10 mouse cellular contexts compared by ENCODE assay signal in genomic region chr7:27180036-27180435, GRCm38 (mm10). TPM values are rescaled to one million over a fixed set of nuclear protein-coding genes. Genes with fewer than 3 reads are reported as not detected.
DNase-seq lines count a peak whose midpoint lies in the region; ATAC-seq and TF ChIP-seq lines count a peak whose summit lies in the region.
"Had no signal": no experiment of that assay in that cellular context is flagged by ENCODE, and none has a peak within 500 bp of the region (broad histone marks: within the 10 kb centered on the region; RNA-seq: fewer than 3 reads in every experiment).

No protein-coding gene starts in this region.

- H3K4me2 ChIP-seq in heart, embryonic 16.5 days (ENCODE audit: low read depth, low read length), result no peak overlapping the region
- H3K4me2 ChIP-seq in liver, embryonic 12.5 days, result no peak overlapping the region
- H3K4me2 ChIP-seq in stomach, embryonic 15.5 days, result no peak overlapping the region

- H3K9ac ChIP-seq in ES-Bruce4 (ENCODE audit: low read depth, poor library complexity, severe bottlenecking), result peak overlapping the region; percentile 61; the same call in 1 of the 2 replicates
- no peak overlapping the region for H3K9ac ChIP-seq in heart, embryonic 16.5 days (ENCODE audit: low read length)
- H3K9ac ChIP-seq in liver, embryonic 12.5 days, result no peak overlapping the region
- H3K9ac ChIP-seq in stomach, embryonic 15.5 days, result no peak overlapping the region

- TF ChIP-seq EP300 in ES-Bruce4 (IDR thresholded peaks at IDR 0.05; ENCODE audit: insufficient read depth, low read depth, low read length), result no peak

- DNase-seq in cerebellum, adult 11-12 months, result peak; percentile 61
- no peak for DNase-seq in cerebellum, postnatal 4 days (ENCODE audit: low spot score in 2 of 2)
- no peak for DNase-seq in spleen, postnatal 36 days (ENCODE audit: low spot score in 2 of 2)
- no peak for DNase-seq in left cerebral cortex, adult 11 months (ENCODE audit: low spot score)

- no peaks in the 10 kb centered on the region for H3K27me3 ChIP-seq in ES-Bruce4 (ENCODE audit: control insufficient read depth, insufficient read depth, low read length, poor library complexity, severe bottlenecking)
- H3K27me3 ChIP-seq in heart, embryonic 16.5 days (ENCODE audit: control insufficient read depth, insufficient read depth, low read length), result no peaks in the 10 kb centered on the region
- no peaks in the 10 kb centered on the region for H3K27me3 ChIP-seq in liver, embryonic 12.5 days (replicated peaks)
- no peaks in the 10 kb centered on the region for H3K27me3 ChIP-seq in stomach, embryonic 15.5 days (replicated peaks)

- WGBS in heart, embryonic 16.5 days, result 47% methylated on average over 5 of the region's 5 CpGs
- 77% methylated on average over 5 of the region's 5 CpGs for WGBS in liver, embryonic 12.5 days (ENCODE audit: insufficient replicate concordance)
- WGBS in stomach, embryonic 15.5 days, result 49% methylated on average over 5 of the region's 5 CpGs

- H3K36me3 ChIP-seq in ES-Bruce4 (ENCODE audit: control insufficient read depth, insufficient read depth, low read length, poor library complexity, severe bottlenecking), result no peaks in the 10 kb centered on the region
- peaks cover 8% of the 10 kb centered on the region for H3K36me3 ChIP-seq in heart, embryonic 16.5 days (ENCODE audit: control insufficient read depth, insufficient read depth)
- peaks cover 30% of the 10 kb centered on the region for H3K36me3 ChIP-seq in liver, embryonic 12.5 days
- H3K36me3 ChIP-seq in stomach, embryonic 15.5 days, result peaks cover 12% of the 10 kb centered on the region

- TF ChIP-seq POLR2A in ES-Bruce4 (IDR thresholded peaks at IDR 0.05; ENCODE audit: insufficient read depth, low read length), result no peak

- ATAC-seq in heart, embryonic 16.5 days (replicated peaks; ENCODE audit: extremely low read depth, insufficient read depth, low FRiP score), result no peak
- no peak for ATAC-seq in liver, embryonic 12.5 days
- ATAC-seq in stomach, embryonic 15.5 days (ENCODE audit: insufficient read depth, low FRiP score, low read depth), result no peak

- H3K27ac ChIP-seq in ES-Bruce4 (ENCODE audit: insufficient read depth, low read length), result peak overlapping the region; percentile 66
- peak overlapping the region; percentile 64; the same call in 1 of the 2 replicates for H3K27ac ChIP-seq in heart, embryonic 16.5 days (ENCODE audit: low read length)
- H3K27ac ChIP-seq in liver, embryonic 12.5 days, result 0 out of 2 replicates have a peak overlapping the region, but pooled peaks have one; percentile 66
- 0 out of 2 replicates have a peak overlapping the region, but pooled peaks have one; percentile 67 for H3K27ac ChIP-seq in stomach, embryonic 15.5 days

- no peaks in the 10 kb centered on the region for H3K4me1 ChIP-seq in ES-Bruce4 (ENCODE audit: control insufficient read depth, insufficient read depth, low read length)
- H3K4me1 ChIP-seq in heart, embryonic 16.5 days (ENCODE audit: control insufficient read depth, insufficient read depth, low read length), result peaks cover 13% of the 10 kb centered on the region
- H3K4me1 ChIP-seq in liver, embryonic 12.5 days, result peaks cover 23% of the 10 kb centered on the region
- H3K4me1 ChIP-seq in stomach, embryonic 15.5 days, result peaks cover 11% of the 10 kb centered on the region; the same call in 1 of the 2 replicates

- no peak for TF ChIP-seq CTCF in ES-Bruce4 (IDR thresholded peaks at IDR 0.05; ENCODE audit: low read depth, low read length)

- no peak overlapping the region for H3K4me3 ChIP-seq in ES-Bruce4 (ENCODE audit: low read depth, low read length)
- no peak overlapping the region for H3K4me3 ChIP-seq in heart, embryonic 16.5 days (ENCODE audit: low read length)
- no peak overlapping the region for H3K4me3 ChIP-seq in liver, embryonic 12.5 days
- no peak overlapping the region for H3K4me3 ChIP-seq in stomach, embryonic 15.5 days (replicated peaks)

- H3K9me3 ChIP-seq in ES-Bruce4 (replicated peaks; ENCODE audit: control insufficient read depth, insufficient read depth, low read length, poor library complexity, severe bottlenecking), result no peaks in the 10 kb centered on the region
- H3K9me3 ChIP-seq in heart, embryonic 16.5 days (replicated peaks; ENCODE audit: control insufficient read depth, low read length), result peaks cover 2% of the 10 kb centered on the region; the same call in 1 of the 2 replicates
- H3K9me3 ChIP-seq in liver, embryonic 12.5 days (replicated peaks), result no peaks in the 10 kb centered on the region
- no peaks in the 10 kb centered on the region for H3K9me3 ChIP-seq in stomach, embryonic 15.5 days

RNA-seq across cellular contexts. Expression of gene Gm21983, which starts 0.8 kb away (rescaled TPM):
- polyA plus RNA-seq in ES-Bruce4 (2011; ENCODE audit: insufficient read depth, insufficient read length, low read depth, missing spikeins), result not detected in 2 replicates
- polyA plus RNA-seq in heart, embryonic 16.5 days (2015; fragmentation: Nextera tagmentation; extraction: Ambion mirVana), result not detected in 2 replicates
- polyA plus RNA-seq in liver, embryonic 12.5 days (2016; fragmentation: Nextera tagmentation; extraction: Ambion mirVana), result 0.24 TPM in 1 of 2 replicates, not detected in the other
- polyA plus RNA-seq in stomach, embryonic 15.5 days (2015; fragmentation: Nextera tagmentation; extraction: Ambion mirVana), result 0.59 TPM in 1 of 2 replicates, not detected in the other
- polyA plus RNA-seq: cerebellum, adult 2 months; macrophage had no signal

RNA-seq across cellular contexts. Expression of gene Mia, which starts 0.9 kb away (rescaled TPM):
- polyA plus RNA-seq in ES-Bruce4 (2011; ENCODE audit: insufficient read depth, insufficient read length, low read depth, missing spikeins), result 1.0 and 3.1 TPM in 2 replicates
- polyA plus RNA-seq in heart, embryonic 16.5 days (2015; fragmentation: Nextera tagmentation; extraction: Ambion mirVana), result 5.0 and 11.6 TPM in 2 replicates
- 0.29 and 0.45 TPM in 2 replicates for polyA plus RNA-seq in liver, embryonic 12.5 days (2016; fragmentation: Nextera tagmentation; extraction: Ambion mirVana)
- 12.3 and 21.2 TPM in 2 replicates for polyA plus RNA-seq in stomach, embryonic 15.5 days (2015; fragmentation: Nextera tagmentation; extraction: Ambion mirVana)
- polyA plus RNA-seq: macrophage had no signal

RNA-seq across cellular contexts. Expression of gene Rab4b, which starts 1.3 kb away (rescaled TPM):
- 35.8 and 39.3 TPM in 2 replicates for polyA plus RNA-seq in ES-Bruce4 (2011; ENCODE audit: insufficient read depth, insufficient read length, low read depth, missing spikeins)
- polyA plus RNA-seq in heart, embryonic 16.5 days (2015; fragmentation: Nextera tagmentation; extraction: Ambion mirVana), result 48.1 and 51.0 TPM in 2 replicates
- 32.4 TPM in 2 replicates for polyA plus RNA-seq in liver, embryonic 12.5 days (2016; fragmentation: Nextera tagmentation; extraction: Ambion mirVana)
- 63.5 and 65.3 TPM in 2 replicates for polyA plus RNA-seq in stomach, embryonic 15.5 days (2015; fragmentation: Nextera tagmentation; extraction: Ambion mirVana)

RNA-seq across cellular contexts. Expression of gene Egln2, which starts 13.4 kb away (rescaled TPM):
- polyA plus RNA-seq in ES-Bruce4 (2011; ENCODE audit: insufficient read depth, insufficient read length, low read depth, missing spikeins), result 22.2 and 22.3 TPM in 2 replicates
- 48.4 and 55.3 TPM in 2 replicates for polyA plus RNA-seq in heart, embryonic 16.5 days (2015; fragmentation: Nextera tagmentation; extraction: Ambion mirVana)
- polyA plus RNA-seq in liver, embryonic 12.5 days (2016; fragmentation: Nextera tagmentation; extraction: Ambion mirVana), result 39.9 and 41.9 TPM in 2 replicates
- 68.9 and 73.7 TPM in 2 replicates for polyA plus RNA-seq in stomach, embryonic 15.5 days (2015; fragmentation: Nextera tagmentation; extraction: Ambion mirVana)

RNA-seq across cellular contexts. Expression of gene BC024978, which starts 15.5 kb away (rescaled TPM):
- polyA plus RNA-seq in ES-Bruce4 (2011; ENCODE audit: insufficient read depth, insufficient read length, low read depth, missing spikeins), result 10.9 and 12.6 TPM in 2 replicates
- polyA plus RNA-seq in heart, embryonic 16.5 days (2015; fragmentation: Nextera tagmentation; extraction: Ambion mirVana), result 2.4 and 2.6 TPM in 2 replicates
- polyA plus RNA-seq in liver, embryonic 12.5 days (2016; fragmentation: Nextera tagmentation; extraction: Ambion mirVana), result 1.5 TPM in 2 replicates
- polyA plus RNA-seq in stomach, embryonic 15.5 days (2015; fragmentation: Nextera tagmentation; extraction: Ambion mirVana), result 3.1 and 3.9 TPM in 2 replicates
